Mouse (Mus musculus): Measurements from ENCODE around the gene Ccr5. TPM values are rescaled to one million over a fixed set of nuclear protein-coding genes. Genes with fewer than 3 reads are reported as not detected.
A peak's percentile ranks its signal among the peaks of the same experiment; 100 is the strongest.
"Not testable (repeated sequence)": the region's sequence is repeated elsewhere in the genome, so short reads cannot be mapped to it uniquely, and the experiment has no call there.

The Ccr5 gene
- 10 to 100 TPM in 3 of 4 experiments, 1 to 10 TPM in 1; 6.7 to 14.8 (median 13.9) TPM for total RNA-seq (2022)

DNA sequence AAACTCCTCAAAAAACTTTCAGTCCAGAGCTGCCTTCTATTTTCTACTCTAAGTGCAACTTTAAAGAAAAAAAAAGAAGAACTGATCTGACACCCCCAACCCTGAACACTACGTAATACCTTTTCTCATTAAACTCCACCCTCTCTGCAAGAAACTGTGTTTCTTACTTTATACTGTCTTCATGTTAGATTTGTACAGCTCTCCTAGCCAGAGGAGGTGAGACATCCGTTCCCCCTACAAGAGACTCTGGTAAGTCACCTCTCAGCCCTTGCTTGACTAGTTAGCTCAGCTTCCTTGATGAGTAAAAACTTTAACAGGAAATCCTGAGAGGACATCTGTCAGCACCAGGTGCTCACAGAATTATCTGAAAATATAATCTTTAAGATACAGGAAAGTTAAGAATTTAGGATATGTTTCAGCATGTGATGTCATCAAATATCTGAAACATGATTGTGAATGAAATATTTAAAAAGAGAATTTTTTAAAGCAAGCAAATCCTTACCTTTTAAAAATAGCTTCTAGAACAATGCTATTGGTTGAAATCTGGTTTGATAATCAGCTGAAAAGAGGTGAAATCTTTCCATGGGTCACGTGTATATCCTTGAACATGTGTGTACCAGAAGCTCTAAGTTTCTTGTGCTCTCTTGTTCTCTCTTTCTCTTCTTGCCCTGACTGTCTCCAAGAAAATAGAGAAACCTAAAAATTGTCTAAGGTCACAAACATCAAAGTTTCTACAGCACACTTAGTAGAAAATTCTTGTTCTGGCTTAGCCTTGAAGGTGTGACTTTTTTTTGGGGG is at the start of gene Ccr5:
Gene Ccr5, plus strand, starts transcription at position 157 of the 798 bp plus-strand sequence.
- no peak for DNase-seq (ENCODE audit: low spot score in 2 of 2)

DNA sequence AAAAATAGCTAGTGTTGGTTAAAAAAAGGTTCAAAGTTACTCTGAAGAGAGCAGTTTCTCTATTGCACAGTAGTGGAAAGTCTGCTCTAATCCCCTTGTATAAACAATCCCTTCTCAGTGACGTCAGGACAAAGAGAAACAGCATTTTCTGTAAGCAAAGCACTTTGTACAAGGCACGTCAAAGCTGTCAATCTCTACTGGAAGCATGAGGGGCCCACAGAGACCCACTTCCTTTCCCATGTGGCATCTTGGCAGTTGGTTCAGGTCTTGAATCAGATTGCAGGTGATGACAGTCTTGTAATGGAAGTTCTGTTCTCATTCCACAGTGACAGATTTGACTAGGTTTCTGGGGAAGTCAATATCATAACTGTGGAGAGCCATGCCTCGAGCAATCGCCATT is 41.5 kb upstream of the Ccr5 start:
- DNase-seq (ENCODE audit: low spot score in 2 of 2), result no peak

DNA sequence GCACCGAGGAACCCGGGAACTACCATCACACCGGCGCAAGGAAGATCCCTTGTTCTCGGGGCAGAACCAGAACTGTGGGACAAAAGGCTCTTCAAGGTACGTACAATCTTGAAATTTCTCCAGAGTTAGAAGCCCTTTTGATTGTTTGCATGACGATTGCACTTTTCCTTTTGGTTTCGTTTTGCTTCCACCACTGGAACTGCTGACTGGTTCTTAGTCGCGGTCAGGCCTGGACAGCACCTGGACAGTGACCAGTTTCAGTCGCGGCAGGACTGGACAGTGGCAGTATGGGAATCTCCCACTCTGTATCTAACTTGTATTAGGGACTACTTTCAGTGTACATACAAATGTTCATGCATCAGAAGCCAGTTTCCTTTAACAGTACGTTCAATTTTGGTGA is 40.9 kb upstream of the Ccr5 start:
- not testable (repeated sequence) for DNase-seq (ENCODE audit: low spot score in 2 of 2)

DNA sequence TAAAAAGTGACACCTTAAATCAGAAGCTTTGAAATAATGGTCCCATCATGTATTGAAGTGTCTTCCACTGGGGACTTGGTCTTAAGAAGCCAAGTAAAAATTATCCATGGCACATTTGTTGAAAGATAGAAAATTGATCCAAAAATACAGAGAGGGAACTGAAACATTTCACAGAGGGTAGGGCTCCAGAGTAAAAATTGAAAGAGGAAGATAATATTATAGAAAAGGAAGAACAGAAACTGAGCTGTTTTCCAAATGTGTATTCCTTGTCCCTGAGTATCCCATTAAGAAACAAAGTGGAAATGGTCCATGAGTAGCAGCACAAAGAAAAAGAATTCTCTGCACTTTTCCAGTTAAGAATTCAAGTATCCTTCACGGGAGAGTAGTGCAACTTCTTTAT is 30.9 kb upstream of the Ccr5 start:
- DNase-seq (ENCODE audit: low spot score in 2 of 2), result no peak

- DNase-seq (ENCODE audit: low spot score in 2 of 2), result no peak
Measured at GRCm38 (mm10) chr9:124099127-124099526, 22.2 kb upstream of the Ccr5 start.

DNA sequence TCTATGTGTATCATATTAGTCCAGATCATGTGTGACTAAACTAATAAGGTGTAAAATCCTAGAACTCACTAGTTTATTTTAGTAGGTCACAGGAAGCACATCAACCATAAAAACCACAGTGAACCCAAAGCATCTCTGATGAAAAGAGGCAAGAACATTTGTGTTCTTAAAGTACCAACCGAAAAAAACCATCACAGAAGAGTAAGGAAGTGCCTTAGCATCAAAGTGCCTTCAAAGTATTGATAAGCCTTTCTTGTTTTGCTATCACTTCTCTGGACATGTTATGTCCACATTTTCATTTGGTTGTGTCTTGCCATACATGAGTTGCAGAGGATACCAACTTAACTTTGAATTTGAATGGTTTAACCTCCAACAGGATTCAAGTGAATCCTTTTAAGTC is 21.0 kb upstream of the Ccr5 start:
- DNase-seq (ENCODE audit: low spot score in 2 of 2), result no peak

DNA sequence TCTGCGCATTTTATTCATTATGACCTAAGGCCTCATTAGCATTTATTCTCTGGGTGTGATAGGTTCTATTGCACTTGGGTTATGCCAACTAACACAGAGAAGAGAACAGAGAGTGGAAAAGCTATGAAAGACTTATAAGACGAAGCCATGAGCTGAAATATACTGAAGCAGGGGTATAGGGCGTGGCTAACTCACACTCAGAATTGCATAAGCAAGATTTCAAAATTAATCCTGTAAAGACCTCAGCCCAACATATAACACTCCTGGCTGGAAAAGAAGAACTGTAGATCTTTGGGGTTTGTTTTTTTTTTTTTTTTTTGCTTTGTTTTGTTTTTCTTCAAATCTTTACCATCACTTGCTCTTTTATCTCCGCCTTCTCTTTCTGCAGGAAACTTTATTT is 19.6 kb upstream of the Ccr5 start, which contains the start of gene Ccr2:
Gene Ccr2, plus strand, starts transcription at position 228 of the 400 bp plus-strand sequence.
- DNase-seq (ENCODE audit: low spot score in 2 of 2), result no peak

GRCm38 (mm10) chr9:124103199-124103598 is 18.1 kb upstream of the Ccr5 start:
- no peak for DNase-seq (ENCODE audit: low spot score in 2 of 2)

- no peak for DNase-seq (ENCODE audit: low spot score in 2 of 2)
Measured at GRCm38 (mm10) chr9:124105196-124105595, 16.1 kb upstream of the Ccr5 start.

DNA sequence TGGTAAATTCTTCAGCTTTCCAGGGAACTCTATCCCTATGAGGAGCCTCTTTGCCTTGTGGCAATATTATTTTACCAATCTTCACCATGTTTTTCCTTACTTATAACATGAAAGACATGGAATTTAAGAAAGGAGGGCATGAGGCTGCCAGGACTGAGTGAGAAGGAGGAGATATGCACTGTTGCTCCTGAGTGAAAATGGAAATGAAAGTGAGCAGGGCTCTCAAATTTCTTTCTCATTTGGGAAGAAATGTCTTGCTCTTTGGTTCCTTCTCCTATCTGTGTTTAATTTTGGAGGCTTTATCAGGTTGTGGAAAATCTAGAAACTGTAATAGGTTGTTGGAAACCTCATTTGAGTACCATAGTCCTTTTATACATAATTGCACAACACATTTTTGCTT is 14.1 kb upstream of the Ccr5 start:
- DNase-seq (ENCODE audit: low spot score in 2 of 2), result no peak

- no peak for DNase-seq (ENCODE audit: low spot score in 2 of 2)
Measured at GRCm38 (mm10) chr9:124108356-124109127, 12.8 kb upstream of the Ccr5 start.

GRCm38 (mm10) chr9:124111997-124112396 is 9.3 kb upstream of the Ccr5 start:
- DNase-seq (ENCODE audit: low spot score in 2 of 2), result no peak

DNA sequence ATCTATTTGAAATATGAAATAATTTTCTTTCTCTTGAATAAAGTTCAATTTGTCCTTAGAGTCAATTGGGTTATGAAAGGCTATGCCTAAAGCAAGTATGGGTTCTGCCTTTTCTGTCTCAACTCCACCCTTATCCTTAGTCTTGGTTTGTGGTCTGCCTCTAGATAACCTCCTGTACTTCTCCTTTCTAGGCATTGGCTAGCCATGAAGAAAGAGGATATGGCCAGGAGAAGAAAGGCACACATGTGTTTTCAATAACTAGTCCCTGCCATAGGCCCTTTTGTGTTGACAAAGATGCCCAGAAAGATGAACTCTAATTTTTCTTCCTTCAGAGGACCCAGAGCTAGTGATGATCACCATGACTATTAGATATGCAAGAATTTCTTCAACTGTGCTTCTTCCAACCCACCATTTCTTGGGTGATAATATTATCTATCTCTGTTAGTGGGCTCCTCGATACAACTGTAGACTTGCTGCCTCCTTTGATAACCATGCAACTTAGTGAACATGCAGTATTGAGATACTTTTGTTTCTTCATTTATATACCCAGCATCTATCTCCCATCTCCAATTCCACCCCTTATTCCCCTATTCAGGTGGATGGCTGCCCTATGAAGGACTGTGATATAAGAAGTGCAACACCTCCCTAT is 8.6 kb upstream of the Ccr5 start:
- no peak for DNase-seq (ENCODE audit: low spot score in 2 of 2)

DNA sequence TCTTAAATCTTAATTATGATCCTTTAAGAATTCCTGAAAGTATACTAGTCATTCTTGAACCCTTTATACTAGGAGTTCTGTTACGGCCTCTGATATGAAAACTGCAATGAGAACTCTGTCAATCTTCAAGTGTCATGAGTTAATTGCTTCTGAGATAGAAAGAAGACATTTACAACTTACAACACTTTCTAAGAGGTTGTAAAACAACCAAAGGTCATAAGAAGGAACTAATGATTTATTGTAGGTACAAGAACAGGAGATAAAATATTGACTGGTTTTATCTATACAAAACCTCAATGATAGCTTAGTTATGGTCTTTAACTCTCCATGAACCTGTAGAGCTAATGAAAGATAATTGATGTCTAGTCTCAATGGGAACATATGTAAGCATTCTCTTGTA is 7.6 kb upstream of the Ccr5 start:
- DNase-seq (ENCODE audit: low spot score in 2 of 2), result no peak

GRCm38 (mm10) chr9:124118489-124118888 is 2.9 kb upstream of the Ccr5 start:
- no peak for DNase-seq (ENCODE audit: low spot score in 2 of 2)

- DNase-seq (ENCODE audit: low spot score in 2 of 2), result no peak
Measured at GRCm38 (mm10) chr9:124125576-124125975, 4.2 kb downstream of the Ccr5 start.

DNA sequence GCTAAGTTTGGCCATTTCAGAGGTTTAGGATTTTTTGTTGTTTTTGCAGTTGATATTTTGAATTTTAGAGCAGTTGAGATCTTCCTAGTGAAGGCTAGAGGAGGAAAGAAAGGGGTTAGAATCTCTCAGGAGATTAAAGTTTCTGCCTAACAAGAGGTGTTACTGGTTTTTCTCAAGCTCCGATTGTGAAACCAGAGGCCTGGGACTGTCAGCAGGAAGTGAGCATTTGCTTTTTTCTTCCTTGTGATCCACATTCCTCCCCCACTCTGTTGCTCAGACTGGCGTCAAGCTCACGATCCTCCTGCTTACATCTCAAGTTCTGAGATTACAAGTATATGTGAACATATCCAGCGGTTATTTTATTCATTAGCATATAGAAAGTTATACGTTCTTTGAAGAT is 5.0 kb downstream of the Ccr5 start:
- DNase-seq (ENCODE audit: low spot score in 2 of 2), result no peak

DNA sequence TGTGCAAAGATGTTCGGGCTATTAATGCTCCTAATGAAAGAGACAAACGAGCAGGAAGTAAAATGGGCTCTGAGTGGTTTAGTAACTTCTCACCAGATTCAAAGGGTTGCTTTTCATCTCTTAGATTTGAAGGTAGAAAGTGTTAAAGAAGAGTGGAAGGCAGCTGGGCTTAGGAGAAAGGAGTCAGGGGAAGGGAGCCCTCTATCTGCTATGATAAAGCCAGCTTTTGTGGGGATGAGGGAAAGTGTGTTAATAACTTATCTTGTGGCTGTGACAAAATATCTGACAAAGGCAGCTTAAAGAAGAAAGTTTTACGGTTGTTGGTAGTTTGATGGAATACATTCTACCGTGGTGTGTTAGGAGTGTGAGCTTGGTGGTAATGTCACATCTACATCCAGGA is 6.1 kb downstream of the Ccr5 start:
- no peak for DNase-seq (ENCODE audit: low spot score in 2 of 2)

DNA sequence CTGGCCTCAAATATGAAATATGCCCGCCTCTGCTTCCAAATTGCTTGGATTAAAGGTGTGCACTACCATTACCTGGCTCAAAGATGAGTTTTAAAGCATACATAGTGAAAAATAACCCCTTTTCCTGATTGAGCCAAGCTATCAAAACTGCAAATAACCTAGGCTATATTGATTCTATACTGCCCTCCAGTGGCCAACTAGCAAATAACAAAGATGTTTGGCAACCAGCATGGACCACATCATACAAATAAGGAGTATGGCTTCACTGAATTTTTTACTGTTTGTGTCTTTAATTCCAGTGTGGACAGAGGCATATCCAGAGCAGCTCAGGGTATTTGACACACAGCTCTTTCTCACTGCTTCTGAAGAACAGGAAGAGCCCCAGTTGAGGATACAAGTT is 7.0 kb downstream of the Ccr5 start:
- peak; percentile 5 to 28 for DNase-seq (ENCODE audit: low spot score in 2 of 2)

GRCm38 (mm10) chr9:124132899-124133298 is 11.6 kb downstream of the Ccr5 start:
- not testable (repeated sequence) for DNase-seq (ENCODE audit: low spot score in 2 of 2)

DNA sequence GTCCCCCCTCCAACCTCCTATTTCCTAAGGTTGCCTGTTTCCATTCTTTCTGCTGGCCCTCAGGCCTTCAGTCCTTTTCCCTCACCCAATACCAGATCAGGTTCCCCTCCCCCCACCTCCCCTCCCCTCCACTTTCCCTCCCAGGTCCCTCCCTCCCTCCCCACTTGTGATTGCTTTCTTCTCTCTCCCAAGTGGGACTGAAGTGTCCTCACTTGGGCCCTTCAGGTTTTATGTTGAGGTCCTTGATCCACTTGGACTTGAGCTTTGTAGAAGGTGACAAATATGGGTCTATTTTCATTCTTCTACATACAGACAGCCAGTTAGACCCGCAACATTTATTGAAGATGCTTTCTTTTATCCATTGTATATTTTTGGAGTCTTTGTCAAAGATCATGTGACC is 13.6 kb downstream of the Ccr5 start:
- DNase-seq (ENCODE audit: low spot score in 2 of 2), result not testable (repeated sequence)

- no peak for DNase-seq (ENCODE audit: low spot score in 2 of 2)
Measured at GRCm38 (mm10) chr9:124137619-124138018, 16.3 kb downstream of the Ccr5 start.
